Mouse (Mus musculus): ENCODE data around the gene 4921539E11Rik.

DNA sequence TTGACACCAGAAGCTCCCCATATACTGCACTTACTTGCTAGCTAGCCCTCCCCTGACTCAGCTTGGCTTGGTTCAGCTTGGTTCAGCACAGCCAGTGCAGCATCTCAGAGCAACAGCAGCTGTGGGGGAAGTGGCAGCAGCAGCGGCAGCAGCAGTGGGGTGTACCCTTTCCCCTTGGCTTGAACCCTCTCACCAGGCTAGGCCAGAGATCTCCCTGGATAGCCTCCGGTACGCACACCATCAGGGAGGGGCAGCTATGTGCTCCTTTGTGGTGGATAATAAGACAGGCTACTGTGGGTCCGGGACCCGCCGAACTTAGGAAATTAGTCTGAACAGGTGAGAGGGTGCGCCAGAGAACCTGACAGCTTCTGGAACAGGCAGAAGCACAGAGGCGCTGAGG, 17.6 kb downstream of the 4921539E11Rik start:
- TF ChIP-seq POLR2A (IDR thresholded peaks at IDR 0.05; ENCODE audit: insufficient read depth, low read depth, low read length), result no peak
- no peak for TF ChIP-seq EP300 (IDR thresholded peaks at IDR 0.05; ENCODE audit: insufficient read depth, low read depth, low read length)
- TF ChIP-seq CTCF (IDR thresholded peaks at IDR 0.05), result no peak
